Mouse (Mus musculus) liver, postnatal 0 days (tissue): Measurements from ENCODE around the gene Ebp.

ENCODE experiments used
- CTCF ChIP-seq: sonication (generic); IDR thresholded peaks from 2 replicates; pipeline ENCODE4 v1.5.1; 2016; ENCODE audit warnings: antibody characterized with exemption, low read depth
- EP300 ChIP-seq: IDR thresholded peaks from 2 replicates; pipeline ENCODE4 v1.6.1; 2016; ENCODE audit warnings: antibody characterized with exemption, low read depth, mild to moderate bottlenecking

- TF ChIP-seq CTCF (no peak), EP300 (no peak)
These were observed 50.4 kb downstream of the Ebp start for GRCm38 (mm10) chrX:8142948-8143347.
